In genomic region chr13:56134031-56134430, GRCm38 (mm10) we compare ENCODE assay signal across 8 mouse cellular contexts. TPM values are rescaled to one million over a fixed set of nuclear protein-coding genes. Genes with fewer than 3 reads are reported as not detected.
DNase-seq lines count a peak whose midpoint lies in the region; ATAC-seq and TF ChIP-seq lines count a peak whose summit lies in the region.

No protein-coding gene starts in this region.

- peak overlapping the region; percentile 97 for H3K9ac ChIP-seq in limb, embryonic 14.5 days (ENCODE audit: low read depth, low read length, severe bottlenecking)
- H3K9ac ChIP-seq in stomach, embryonic 15.5 days = peak overlapping the region; percentile 76; the same call in 1 of the 2 replicates

- no peaks in the 10 kb centered on the region for H3K36me3 ChIP-seq in thymus, adult 2 months (ENCODE audit: control insufficient read depth, insufficient read depth, low read length)
- H3K36me3 ChIP-seq in limb, embryonic 14.5 days (ENCODE audit: control insufficient read depth, insufficient read depth, low read length) = peaks cover 7% of the 10 kb centered on the region; the same call in 1 of the 2 replicates
- 0 out of 2 replicates have a peak, but pooled peaks cover 5% of the 10 kb centered on the region for H3K36me3 ChIP-seq in stomach, embryonic 15.5 days

- no peaks in the 10 kb centered on the region for H3K27me3 ChIP-seq in thymus, adult 2 months (ENCODE audit: control insufficient read depth, insufficient read depth, low read length)
- H3K27me3 ChIP-seq in limb, embryonic 14.5 days (ENCODE audit: control insufficient read depth, insufficient read depth, low read length) = no peaks in the 10 kb centered on the region
- H3K27me3 ChIP-seq in stomach, embryonic 15.5 days (replicated peaks) = no peaks in the 10 kb centered on the region

- peak overlapping the region; percentile 90; the same call in 1 of the 2 replicates for H3K4me3 ChIP-seq in thymus, adult 2 months (ENCODE audit: control insufficient read depth, insufficient read depth, low read length)
- peak overlapping the region; percentile 98 for H3K4me3 ChIP-seq in embryonic fibroblast, embryonic 13.5 days (ENCODE audit: insufficient read depth, low read length)
- peak overlapping the region; percentile 98 for H3K4me3 ChIP-seq in limb, embryonic 14.5 days (replicated peaks; ENCODE audit: low read length)
- peak overlapping the region; percentile 83 for H3K4me3 ChIP-seq in stomach, embryonic 15.5 days (replicated peaks)

- H3K27ac ChIP-seq in thymus, adult 2 months (ENCODE audit: control insufficient read depth, insufficient read depth, low read length) = no peak overlapping the region
- no peak overlapping the region for H3K27ac ChIP-seq in embryonic fibroblast, embryonic 13.5 days (ENCODE audit: insufficient read depth, low read length)
- no peak overlapping the region for H3K27ac ChIP-seq in limb, embryonic 14.5 days (replicated peaks; ENCODE audit: low read depth, low read length)
- peak overlapping the region; percentile 54; the same call in 1 of the 2 replicates for H3K27ac ChIP-seq in stomach, embryonic 15.5 days

- no peaks in the 10 kb centered on the region for H3K9me3 ChIP-seq in limb, embryonic 14.5 days (ENCODE audit: control insufficient read depth, low read length)
- no peaks in the 10 kb centered on the region for H3K9me3 ChIP-seq in stomach, embryonic 15.5 days

- H3K4me2 ChIP-seq in limb, embryonic 14.5 days (replicated peaks; ENCODE audit: low read depth, low read length, severe bottlenecking) = peak overlapping the region; percentile 90
- H3K4me2 ChIP-seq in stomach, embryonic 15.5 days = peak overlapping the region; percentile 77

- no peak for ATAC-seq in limb, embryonic 14.5 days (ENCODE audit: low FRiP score, low read depth)
- ATAC-seq in stomach, embryonic 15.5 days (ENCODE audit: insufficient read depth, low FRiP score, low read depth) = no peak
- ATAC-seq in frontal cortex, adult (ENCODE audit: low TSS enrichment) = no peak

- H3K4me1 ChIP-seq in thymus, adult 2 months (replicated peaks; ENCODE audit: control insufficient read depth, insufficient read depth, low read length) = peaks cover 44% of the 10 kb centered on the region
- H3K4me1 ChIP-seq in embryonic fibroblast, embryonic 13.5 days (ENCODE audit: control insufficient read depth, insufficient read depth, low read length) = peaks cover 4% of the 10 kb centered on the region; the same call in 1 of the 2 replicates
- H3K4me1 ChIP-seq in limb, embryonic 14.5 days (ENCODE audit: control insufficient read depth, insufficient read depth, low read length) = peaks cover 24% of the 10 kb centered on the region
- H3K4me1 ChIP-seq in stomach, embryonic 15.5 days = peaks cover 32% of the 10 kb centered on the region

- peak; percentile 23 for DNase-seq in thymus, adult 2 months
- DNase-seq in thymus, postnatal 36 days = no peak
- DNase-seq in limb, embryonic 14.5 days (ENCODE audit: low spot score) = no peak
- no peak for DNase-seq in right cerebral cortex, postnatal 14 days
- DNase-seq in frontal cortex, postnatal 10 days (ENCODE audit: low spot score in 2 of 2) = no peak

- WGBS in thymus, adult 2 months = 2% methylated on average over 5 of the region's 5 CpGs
- 34% methylated on average over 5 of the region's 5 CpGs for whole genome bisulfite sequencing in limb, embryonic 14.5 days
- 35% methylated on average over 5 of the region's 5 CpGs for WGBS in stomach, embryonic 15.5 days

- TF ChIP-seq CTCF in thymus, adult 2 months (IDR thresholded peaks at IDR 0.05; ENCODE audit: borderline replicate concordance, control insufficient read depth, extremely low read depth, insufficient read depth, low read length, poor library complexity) = no peak
- TF ChIP-seq CTCF in embryonic fibroblast, embryonic 13.5 days (IDR thresholded peaks at IDR 0.05; ENCODE audit: borderline replicate concordance, insufficient read depth, low read length) = no peak

- no peak for TF ChIP-seq POLR2A in thymus, adult 2 months (IDR thresholded peaks at IDR 0.05; ENCODE audit: control insufficient read depth, extremely low read depth, insufficient read depth, low read length, poor library complexity)
- TF ChIP-seq POLR2A in embryonic fibroblast, embryonic 13.5 days (IDR thresholded peaks at IDR 0.05; ENCODE audit: low read depth, low read length) = no peak
- no peak for TF ChIP-seq POLR2A in limb, embryonic 14.5 days (IDR thresholded peaks at IDR 0.05; ENCODE audit: borderline replicate concordance, extremely low read depth, insufficient read depth, insufficient read length)

RNA-seq across cellular contexts. Expression of gene H2afy, which starts 2.1 kb away (rescaled TPM):
- polyA plus RNA-seq in thymus, adult 2 months (2012; rRNA removed) = 316 and 458 TPM in 2 replicates
- polyA plus RNA-seq in embryonic fibroblast, embryonic 13.5 days (2011; ENCODE audit: insufficient read length, low read depth, missing spikeins) = 88.5 and 92.1 TPM in 2 replicates
- 231 and 297 TPM in 2 replicates for polyA plus RNA-seq in limb, embryonic 14.5 days (2012; rRNA removed)
- polyA plus RNA-seq in limb, embryonic 14.5 days (2014; fragmentation: Nextera tagmentation; extraction: Ambion mirVana) = 304 and 351 TPM in 2 replicates
- polyA plus RNA-seq in stomach, embryonic 15.5 days (2015; fragmentation: Nextera tagmentation; extraction: Ambion mirVana) = 311 and 348 TPM in 2 replicates

RNA-seq across cellular contexts. Expression of gene Tifab, which starts 44.7 kb away (rescaled TPM):
- 8.3 and 9.4 TPM in 2 replicates for polyA plus RNA-seq in thymus, adult 2 months (2012; rRNA removed)
- polyA plus RNA-seq in embryonic fibroblast, embryonic 13.5 days (2011; ENCODE audit: insufficient read length, low read depth, missing spikeins) = not detected in 2 replicates
- 1.9 and 2.0 TPM in 2 replicates for polyA plus RNA-seq in limb, embryonic 14.5 days (2012; rRNA removed)
- 1.1 and 1.3 TPM in 2 replicates for polyA plus RNA-seq in limb, embryonic 14.5 days (2014; fragmentation: Nextera tagmentation; extraction: Ambion mirVana)
- 4.0 and 5.0 TPM in 2 replicates for polyA plus RNA-seq in stomach, embryonic 15.5 days (2015; fragmentation: Nextera tagmentation; extraction: Ambion mirVana)
